Mouse (Mus musculus) urinary bladder, postnatal 36 days (tissue): ENCODE measurements around the gene Oas3.
A peak's percentile ranks its signal among the peaks of the same experiment; 100 is the strongest.
"Not testable (repeated sequence)": the region's sequence is repeated elsewhere in the genome, so short reads cannot be mapped to it uniquely, and the experiment has no call there.

ENCODE experiments used
- DNase-seq, 2 experiments: peaks; one replicate each; pipeline ENCODE4 v3.0.0; 2022; ENCODE audit warnings: low spot score in 2 of 2, mixed read lengths in 1 of 2

The Oas3 gene

DNA sequence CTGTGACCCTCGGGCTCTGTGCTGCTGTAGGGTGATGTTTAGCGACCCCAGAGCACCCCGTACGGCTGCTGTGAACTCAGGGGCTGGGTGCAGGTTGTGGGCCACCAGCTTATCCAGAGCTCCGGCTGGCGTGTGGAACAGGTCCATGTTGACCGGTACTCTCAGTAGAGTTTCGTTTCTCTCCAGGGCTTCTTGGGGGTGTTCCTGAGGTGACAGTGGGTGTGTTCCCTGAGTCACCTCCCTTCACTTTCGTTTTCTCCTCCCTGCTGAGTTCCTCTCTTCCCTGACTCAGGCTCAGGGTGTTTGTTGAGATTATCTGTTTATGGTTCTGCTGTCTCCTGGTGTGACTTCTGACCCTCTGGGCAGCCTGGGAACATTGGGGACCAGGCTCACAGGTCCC, at the start of gene Oas3:
TSS of gene Oas3 (minus strand) at position 184 of the 400 bp plus-strand sequence.
- DNase-seq = no peak

DNA sequence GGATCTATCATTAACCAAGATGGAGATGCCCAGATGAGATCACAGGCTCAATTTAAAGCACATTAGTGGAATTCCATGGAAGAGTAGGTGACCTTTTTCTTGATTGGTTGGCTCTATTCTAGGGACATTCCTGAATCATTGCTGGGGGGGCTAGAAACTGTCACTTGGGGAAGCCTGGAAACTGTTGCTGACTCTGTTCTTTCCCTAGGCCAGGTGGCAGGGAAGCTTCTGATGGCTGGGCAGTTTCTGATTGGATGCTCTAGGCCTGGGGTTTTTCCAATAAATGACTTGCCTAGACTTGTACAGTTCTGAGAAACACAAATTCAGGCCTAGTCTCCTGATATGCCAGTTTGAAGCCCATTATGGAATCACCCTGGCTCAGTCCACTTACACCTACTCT, 41.5 kb upstream of the Oas3 start:
- no peak for DNase-seq

DNA sequence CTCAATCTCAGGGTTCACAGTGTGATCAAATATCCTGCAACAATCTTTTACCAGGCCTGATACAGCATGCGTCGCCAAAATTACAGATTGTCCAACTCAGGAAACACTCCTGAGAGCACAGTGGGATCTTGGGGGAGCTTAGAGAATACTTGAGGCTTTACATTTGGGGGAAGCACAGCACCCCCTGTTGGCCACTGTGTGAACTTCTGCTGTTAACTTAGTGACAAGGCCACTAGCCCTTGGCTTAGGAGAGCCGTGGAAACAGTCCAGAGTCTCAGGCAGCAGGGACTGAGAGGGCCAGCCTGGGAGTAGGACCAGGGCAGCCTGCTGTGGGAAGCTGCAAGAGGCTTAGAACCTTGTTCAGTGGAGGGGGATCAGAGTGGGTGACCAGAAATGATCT, 38.5 kb upstream of the Oas3 start:
- no peak for DNase-seq

DNA sequence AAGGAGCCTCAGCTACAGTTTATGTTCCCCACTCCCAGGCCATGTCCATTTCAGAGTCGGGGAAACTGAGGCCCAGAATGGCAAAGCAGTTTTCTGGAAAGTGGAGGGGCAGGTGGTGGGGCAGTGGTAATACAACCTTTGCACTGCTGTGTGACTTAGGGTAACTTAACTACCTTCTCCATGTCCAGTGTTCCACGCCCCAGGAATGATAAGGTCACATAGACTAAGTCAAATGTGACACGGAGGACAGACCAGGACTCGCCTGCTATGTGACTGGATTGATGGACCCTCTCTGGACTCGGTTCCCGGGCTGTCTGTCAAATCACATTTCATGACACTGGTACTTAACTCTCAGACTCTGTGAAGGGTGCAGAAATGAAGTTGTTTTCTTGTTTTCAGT, 35.6 kb upstream of the Oas3 start:
- no peak for DNase-seq

DNA sequence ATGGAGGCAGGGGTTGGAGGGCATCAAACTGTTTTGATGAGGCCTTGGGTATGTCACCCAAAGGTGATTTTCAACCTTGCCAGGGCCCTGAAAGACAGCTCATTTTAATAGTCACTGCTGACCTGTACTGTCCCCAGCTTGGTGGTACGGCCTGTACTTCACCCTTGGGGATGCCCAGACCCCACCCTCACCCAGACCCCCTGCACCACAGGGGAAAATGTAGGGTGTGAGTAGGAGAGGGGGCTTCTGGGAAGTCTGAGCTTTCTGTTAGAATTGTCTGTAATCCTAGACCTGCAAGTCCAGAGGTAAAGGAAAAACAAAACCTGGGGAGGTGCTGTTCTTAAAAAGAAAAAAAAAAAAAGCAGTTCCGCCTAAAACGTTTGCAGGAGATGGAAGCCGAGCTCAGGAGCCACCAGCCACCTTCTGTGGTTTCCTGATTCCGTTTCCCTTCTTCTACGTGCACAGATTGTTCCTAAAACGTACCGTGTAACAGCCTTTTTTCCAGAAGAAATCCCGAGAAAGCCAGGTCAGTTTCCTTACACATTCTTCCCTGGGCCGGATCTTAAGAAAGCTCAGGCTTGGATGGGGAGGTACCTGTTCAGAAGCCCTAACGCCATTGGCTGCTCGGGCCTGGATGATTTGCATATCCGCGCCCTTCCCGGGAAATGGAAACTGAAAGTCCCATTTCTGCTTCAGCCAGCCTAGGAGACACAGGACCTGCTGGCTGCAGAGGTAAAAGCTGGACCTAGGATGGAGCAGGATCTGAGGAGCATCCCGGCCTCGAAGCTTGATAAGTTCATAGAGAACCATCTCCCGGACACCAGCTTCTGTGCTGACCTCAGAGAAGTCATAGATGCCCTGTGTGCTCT, 34.7 kb upstream of the Oas3 start, which contains the start of gene Oas1c:
TSS of gene Oas1c (minus strand) at position 564 of the 869 bp plus-strand sequence.
- DNase-seq = peak; percentile 81 to 88

DNA sequence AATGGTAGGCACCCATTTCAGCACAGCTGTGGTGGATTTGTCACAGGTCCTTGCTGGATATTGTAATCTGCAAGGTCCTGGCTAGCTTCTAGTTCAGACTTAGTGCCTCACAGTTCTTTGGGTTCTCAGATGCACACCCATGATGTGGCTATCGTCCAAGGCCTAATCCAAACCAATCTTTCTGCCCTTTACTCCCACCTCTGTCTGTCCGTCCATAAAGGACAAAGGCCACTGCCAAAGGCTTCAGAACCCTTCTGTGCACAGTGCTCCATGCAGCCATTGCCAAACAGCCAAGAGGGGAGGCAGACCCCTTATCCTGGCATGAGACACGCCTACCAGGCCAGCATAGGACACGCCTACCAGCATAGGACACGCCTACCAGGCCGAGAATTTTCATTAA, 31.7 kb upstream of the Oas3 start:
- no peak for DNase-seq

DNA sequence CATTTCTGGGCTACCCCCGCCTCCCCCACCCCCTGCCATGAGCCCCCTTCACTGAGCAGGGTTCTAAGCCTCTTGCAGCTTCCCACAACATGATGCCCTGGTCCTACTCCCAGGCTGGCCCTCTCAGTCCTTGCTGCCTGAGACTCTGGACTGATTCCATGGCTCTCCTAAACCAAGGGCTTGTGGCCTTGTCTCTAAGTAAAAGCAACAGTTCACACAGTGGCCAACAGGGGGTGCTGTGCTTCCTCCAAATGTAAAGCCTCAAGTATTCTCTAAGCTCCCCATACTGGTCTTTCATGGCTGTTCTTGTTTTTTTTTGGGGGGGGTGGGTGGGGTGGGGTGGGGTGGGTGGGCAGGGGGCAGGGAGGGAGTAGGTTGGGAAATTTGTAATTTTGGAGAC, 29.0 kb upstream of the Oas3 start:
- peak in 1 of 2 experiments; percentile 29 for DNase-seq

DNA sequence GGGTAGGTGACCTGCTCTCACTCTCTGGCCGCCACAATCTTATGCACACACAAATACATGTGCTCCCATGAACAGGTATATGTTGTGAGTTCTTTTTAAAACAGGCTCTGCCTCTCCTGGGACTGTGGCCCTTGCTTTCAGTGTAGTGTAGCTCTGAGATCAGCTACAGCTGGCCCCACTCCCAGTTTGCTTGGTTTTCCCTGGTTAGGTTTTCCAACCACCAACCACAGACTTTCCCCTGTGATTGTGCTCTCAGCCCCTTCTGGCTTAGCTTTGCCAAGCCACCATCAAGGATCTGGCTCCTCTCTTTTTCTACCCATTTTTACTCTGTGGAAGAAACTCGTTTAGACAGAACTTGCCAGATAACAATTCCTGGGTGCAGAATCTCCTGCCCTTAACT, 26.1 kb upstream of the Oas3 start:
- no peak for DNase-seq

DNA sequence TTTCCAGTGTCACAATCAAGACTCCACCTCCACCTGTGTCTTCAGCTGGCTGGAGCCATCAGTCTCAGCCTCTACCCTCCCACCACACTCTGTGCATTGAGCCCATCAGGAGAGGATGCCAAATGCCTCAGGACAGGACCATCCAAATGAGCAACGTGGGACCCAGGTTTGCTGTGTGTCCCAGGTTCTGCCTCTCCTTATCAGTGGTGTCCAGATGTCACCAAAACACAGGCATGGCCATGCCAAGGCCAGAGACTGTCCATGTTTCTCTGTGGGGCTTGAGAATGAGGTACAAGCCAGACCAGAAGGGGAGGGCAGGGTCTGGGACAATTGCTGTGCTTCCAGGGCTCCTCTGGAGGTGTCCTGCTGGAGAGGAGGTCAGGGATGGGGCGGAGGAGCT, 21.5 kb upstream of the Oas3 start:
- not testable (repeated sequence) for DNase-seq

DNA sequence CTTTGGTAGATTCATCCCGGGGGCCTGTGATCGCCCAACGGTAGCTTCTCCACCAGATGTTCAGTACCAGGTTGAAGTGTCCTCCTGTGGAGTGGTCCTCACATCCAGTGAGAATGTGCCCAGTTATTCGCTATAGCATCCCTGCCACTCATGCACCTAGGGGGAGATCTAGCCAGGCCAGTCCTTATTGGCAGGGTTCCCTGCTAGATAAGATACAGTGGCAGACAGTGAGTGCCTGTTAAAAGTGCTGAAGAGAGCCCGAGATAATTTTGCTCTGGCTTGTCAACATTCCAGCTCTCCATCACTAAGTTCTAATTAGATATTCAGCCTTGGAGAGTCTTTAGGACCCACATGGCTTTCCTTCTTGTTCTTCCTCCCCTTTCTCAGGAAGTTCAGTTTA, 20.7 kb upstream of the Oas3 start:
- not testable (repeated sequence) for DNase-seq

DNA sequence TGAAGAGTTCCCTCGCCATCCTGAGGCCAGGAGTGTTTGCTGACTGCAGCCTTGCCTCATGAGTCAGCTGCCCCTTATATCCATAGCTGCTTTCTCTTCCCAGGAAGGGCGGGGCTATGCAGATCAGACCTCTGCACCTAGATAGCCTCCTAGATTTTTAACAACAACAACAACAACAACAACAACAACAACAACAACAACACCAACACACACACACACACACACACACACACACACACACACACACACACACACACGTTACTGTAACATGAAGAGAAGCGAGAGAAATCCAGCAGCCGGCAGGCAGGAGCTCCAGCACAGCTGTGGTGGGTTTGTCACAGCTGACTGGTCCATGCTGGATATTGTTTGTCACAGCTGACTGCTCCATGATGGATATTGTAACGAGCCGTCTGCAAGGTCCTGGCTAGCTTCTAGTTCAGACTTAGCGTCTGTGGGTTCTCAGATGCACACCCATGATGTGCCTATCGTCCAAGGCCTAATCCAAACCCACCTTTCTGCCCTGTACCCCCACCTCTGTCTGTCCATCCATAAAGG, 18.1 kb upstream of the Oas3 start, which contains the start of gene Oas1e:
TSS of gene Oas1e (minus strand) at position 51 of the 555 bp plus-strand sequence.
- not testable (repeated sequence) for DNase-seq

DNA sequence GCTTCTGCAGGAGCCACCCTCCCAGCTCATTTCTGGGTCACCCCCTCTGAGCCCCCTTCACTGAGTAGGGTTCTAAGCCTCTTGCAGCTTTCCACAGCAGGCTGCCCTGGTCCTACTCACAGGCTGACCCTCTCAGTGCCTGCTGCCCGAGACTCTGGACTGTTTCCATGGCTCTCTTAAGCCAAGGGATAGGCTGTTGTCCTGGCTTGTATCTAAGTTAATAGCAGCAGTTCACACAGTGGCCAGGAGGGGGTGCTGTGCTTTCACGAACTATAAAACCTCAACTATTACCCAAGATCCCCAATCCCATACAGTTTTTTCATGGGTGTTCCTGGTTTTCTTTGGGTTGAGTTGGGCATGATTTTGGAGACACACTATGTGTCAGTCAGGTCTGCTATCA, 15.6 kb upstream of the Oas3 start:
- DNase-seq = peak; percentile 13 to 20

DNA sequence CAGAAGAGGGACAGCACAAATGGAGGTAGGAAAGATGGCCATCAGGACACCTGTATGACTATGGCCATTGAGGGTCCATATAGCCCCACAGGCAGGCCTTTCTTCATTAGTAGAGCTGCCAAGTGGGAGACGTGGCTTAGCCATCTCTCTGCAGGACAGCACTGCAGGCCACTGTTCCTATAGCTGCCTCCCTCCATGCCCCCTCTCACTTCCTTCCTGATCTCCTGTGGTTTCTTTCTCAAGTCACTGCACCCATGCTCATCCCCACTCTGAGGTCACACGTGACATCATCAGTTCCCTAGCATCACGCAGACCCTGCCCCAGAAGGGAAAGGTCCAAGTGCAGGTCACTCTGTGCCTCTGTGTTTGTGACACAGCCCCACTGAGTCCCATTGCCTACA, 9.6 kb upstream of the Oas3 start:
- no peak for DNase-seq

DNA sequence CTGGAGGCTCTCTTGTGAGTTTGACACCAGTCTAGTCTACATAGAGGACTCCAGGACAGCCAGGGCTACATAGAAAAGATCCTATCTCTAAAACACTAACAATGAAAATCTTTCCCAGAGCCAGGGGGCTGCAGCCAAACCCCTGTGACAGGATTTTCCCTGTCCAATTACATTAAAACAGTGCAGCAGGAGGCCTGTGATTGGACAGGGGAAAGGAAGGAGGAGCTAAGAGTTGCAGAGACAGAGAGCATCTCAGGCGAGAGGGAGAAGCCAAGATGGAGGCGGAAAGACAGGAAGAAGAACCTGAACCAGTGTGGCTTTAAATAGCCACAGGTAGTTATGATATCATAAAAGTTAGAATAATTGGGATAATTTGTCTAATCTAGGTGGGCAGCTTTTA, 5.0 kb upstream of the Oas3 start:
- no peak for DNase-seq

DNA sequence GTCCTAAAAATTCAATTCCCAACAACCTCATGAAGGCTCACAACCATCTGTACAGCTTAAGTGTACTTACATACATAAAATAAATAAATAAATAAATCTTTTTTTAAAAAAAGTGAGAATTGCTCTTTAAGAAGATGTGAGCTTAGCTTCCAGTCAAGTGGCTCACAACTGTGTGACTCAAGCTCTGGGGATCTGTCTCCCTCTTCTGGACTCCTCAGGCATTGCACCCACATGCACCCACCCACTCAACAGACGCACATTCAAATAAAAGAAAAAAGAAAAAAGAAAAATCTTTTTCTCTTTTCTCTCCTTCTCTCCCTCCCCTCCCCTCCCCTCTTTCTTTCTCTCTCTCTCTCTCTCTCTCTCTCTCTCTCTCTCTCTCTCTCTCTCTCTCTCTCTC, 4.2 kb upstream of the Oas3 start:
- no peak for DNase-seq

DNA sequence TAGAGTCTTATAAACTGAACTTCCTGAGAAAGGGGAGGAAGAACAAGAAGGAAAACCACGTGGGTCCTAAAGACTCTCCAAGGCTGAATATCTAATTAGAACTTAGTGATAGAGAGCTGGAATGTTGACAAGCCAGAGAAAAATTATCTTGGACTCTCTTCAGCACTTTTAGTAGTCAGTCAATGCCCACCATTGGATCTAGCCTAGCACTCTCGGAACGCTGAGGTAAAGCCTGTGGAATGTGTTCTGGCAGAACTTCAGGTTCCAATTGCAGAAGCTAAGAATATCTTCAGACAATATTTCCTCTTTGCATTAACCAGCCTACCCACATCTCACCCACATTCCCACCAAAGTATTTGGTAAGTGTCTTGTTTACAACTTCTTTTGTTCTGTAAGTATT, 2.5 kb upstream of the Oas3 start:
- DNase-seq = no peak

DNA sequence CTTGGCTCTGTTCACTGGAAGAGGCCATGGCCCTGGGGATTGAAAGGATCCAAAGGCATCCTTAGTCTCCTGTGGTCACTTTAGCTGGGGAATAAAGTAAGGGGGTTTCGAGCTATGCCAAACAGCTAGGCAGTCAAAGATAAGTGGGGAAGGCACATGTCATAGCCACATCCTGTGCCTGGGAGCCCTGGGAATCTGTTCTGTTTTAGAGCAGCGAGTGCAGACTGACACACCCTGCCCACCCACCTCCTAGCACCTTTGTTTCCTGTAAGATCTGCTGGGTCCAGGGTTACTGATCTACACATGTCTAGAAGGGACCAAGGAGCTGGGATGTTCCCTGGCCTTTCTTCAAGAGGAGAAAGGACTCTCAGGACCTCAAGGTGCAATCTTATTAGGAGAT, 1.5 kb upstream of the Oas3 start:
- DNase-seq = no peak

DNA sequence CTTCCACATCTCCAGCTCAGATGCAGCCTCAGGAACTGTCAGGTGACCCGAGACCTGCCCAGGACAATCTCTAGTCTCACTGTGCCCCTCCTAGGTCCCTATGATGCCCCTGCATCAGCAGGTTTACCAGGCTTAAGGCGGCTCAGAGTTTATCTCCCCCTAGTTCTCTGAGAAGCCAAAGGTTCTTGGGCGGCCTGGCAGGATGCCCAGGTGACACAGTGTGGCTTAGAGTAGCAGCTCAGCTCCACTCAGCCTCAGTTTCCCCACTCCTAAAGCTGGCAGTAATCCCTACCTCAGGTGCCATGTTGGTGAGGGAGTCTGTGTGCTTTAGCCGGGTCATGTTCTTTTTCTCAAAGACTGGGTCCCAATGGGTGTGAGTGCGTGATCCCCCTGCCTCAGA, 660 bp downstream of the Oas3 start:
- no peak for DNase-seq

DNA sequence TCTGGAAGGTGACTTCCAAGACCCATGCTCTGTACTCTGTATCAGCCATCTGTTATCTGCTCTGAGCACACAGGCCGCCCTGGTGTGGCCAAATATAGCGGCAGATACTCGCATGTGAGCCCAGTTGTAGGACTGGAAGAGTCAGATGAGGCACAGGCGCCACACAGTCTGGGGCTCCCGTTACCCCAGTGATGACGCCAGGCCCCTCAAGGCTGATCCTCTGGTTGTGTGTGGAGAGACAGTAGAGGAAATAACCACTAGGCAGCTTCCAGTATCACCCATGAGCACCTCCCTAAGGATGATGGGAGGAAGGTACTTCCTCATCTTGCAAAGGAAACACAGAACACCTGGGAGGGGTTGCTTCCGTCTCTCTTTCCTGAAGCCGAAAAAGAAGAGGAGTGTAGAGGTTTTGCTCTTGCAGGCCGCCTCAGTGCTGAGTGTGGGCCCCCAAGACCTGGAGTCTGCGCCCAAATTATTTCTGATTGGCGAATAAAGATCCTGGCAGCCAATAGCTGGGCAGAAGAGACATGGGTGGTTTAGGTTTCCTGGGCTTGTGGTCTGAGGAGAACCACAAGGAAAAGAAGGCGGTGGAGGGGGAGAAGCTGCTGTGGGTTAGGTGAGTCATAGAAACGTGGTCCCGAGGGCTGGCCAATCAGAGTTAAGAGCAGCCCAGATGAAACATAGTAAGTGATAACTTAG, 2.0 kb downstream of the Oas3 start:
- no peak for DNase-seq

DNA sequence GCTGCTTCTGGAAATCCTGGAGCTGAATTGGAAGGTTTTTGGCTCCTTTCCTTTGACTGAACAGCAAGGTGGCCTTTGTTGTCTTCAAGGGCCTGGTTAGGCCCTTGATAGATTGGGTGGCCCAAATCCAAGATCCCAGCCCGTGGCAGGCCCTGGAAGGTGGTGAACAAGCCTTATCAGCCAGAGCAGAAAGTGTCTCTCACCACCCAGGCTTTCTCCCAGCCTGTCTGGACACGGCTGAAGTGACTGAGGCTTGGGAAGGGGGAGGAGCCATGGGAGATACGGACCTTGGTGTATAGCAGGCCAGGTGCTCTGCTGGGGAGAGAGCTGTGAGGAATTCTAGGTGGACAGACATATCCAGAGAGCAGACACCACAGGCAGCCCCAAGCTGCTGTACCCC, 8.1 kb downstream of the Oas3 start:
- DNase-seq = no peak

DNA sequence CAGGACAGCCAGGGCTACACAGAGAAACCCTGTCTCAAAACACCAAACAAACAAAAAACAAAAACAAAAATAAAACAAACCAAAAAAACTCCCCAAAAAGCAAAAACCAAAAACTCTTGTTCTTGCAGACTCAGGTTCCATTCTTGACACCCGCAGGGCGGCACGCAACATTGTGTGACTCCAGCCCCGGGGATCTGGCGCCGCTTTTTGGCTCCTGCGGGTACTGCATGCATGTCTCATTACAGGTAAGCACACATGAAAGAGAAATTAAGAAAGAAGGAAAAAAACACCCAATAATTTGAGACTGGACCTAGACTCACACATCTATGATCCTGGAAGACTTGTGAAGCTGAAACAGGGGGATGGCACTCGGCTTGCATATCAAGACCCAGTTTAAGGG, 12.5 kb downstream of the Oas3 start:
- no peak for DNase-seq

DNA sequence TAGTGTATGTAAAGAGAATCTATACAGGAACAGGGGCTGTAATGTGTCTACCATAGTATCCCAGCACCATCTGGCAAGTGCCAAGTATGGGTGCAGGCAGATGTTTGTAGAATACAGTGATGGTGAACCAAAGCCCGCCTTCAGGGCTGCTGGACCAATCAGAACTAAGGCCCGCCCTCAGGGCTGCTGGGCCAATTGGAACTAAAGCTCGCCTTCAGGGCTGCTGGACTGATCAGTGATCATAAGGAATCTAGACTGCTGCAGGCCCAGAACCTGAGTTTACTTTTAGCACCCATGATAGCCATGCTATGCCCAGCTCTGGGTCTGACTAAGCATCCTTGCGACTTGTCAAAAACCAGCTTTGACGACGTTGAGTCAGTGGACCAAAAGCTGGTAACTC, 15.6 kb downstream of the Oas3 start:
- no peak for DNase-seq

DNA sequence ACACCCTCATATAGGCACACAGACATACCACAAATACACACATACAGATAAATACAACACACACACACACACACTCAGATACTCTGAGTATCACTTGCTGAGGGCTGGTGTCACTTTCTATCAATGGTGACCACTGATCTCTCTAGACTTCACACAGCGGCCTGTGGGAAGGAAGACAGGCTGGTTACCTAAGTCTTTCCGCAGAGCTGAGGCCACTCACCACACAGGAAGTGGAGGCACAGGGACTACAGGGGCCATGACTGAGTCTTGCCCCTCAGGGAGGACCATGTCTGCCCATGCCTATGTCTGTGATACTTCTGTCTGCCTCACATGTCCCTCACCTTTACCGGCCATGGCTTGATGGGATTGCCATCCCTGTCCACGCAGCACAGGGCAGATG, 23.2 kb downstream of the Oas3 start:
- no peak for DNase-seq
